Mouse (Mus musculus) macrophage (primary cell): Measurements from ENCODE around the gene Fam222a. TPM values are rescaled to one million over a fixed set of nuclear protein-coding genes. Genes with fewer than 3 reads are reported as not detected.

Experiments
- H3K27ac ChIP-seq: fragments of 350-480 bp; formaldehyde crosslinking; 2 replicates; pipeline ENCODE4 v1.9.0; 2021
- H3K36me3 ChIP-seq: fragments of 350-480 bp; formaldehyde crosslinking; 2 replicates; pipeline ENCODE4 v1.9.0; 2021; ENCODE audit errors: inconsistent target
- H3K4me3 ChIP-seq: fragments of 350-480 bp; formaldehyde crosslinking; 2 replicates; pipeline ENCODE4 v1.9.0; 2021; ENCODE audit errors: inconsistent target
- H3K79me2 ChIP-seq: fragments of 350-480 bp; formaldehyde crosslinking; 2 replicates; pipeline ENCODE4 v1.9.0; 2021; ENCODE audit errors: inconsistent target
- WGBS: methylation state at CpG from one replicate; pipeline ENCODE4 v1.1.7; 2026; ENCODE audit warnings: inconsistent platforms; ENCODE audit not compliant: missing documents; 5-methylcytosine and 5-hydroxymethylcytosine counted together
- polyA plus RNA-seq: library from polyadenylated mRNA; stranded (reverse); fragments of 250-400 nt; gene quantifications from 3 replicates; pipeline ENCODE4 v1.2.4, GENCODE M21; 2018; ENCODE audit warnings: inconsistent platforms
- total RNA-seq, 78 experiments: library from RNA; depleted of rRNA; stranded (reverse); fragments of 250-400 nt; gene quantifications; 1 replicate in 9 of 78; 2 replicates in 24 of 78; 3 replicates in 43 of 78; 4 replicates in 2 of 78; pipeline ENCODE4 v1.2.4; 2018; ENCODE audit warnings: inconsistent platforms in 56 of 78

Fam222a gene
- total RNA-seq (2018; cell fraction: chromatin; rRNA removed), result 1 to 10 TPM in 7 of 26 experiments, under 1 TPM in 6, not detected in 13; 0.26 to 3.3 (median 1.0) TPM
- total RNA-seq (2018; cell fraction: cytosol; rRNA removed), result 1 to 10 TPM in 11 of 26 experiments, under 1 TPM in 14, not detected in 1; 0.04 to 2.1 (median 0.89) TPM
- 1 to 10 TPM in 7 of 26 experiments, under 1 TPM in 15, not detected in 4; 0.16 to 4.6 (median 0.68) TPM for total RNA-seq (2018; cell fraction: nucleus; rRNA removed)
- 0.33 to 1.2 TPM (median 0.96 TPM) in 3 replicates for polyA plus RNA-seq

- WGBS, result under 1% methylated on average over 63 of the region's 72 CpGs
- Histone ChIP-seq H3K27ac (no peak within 1 kb of the TSS), H3K4me3 (no peak within 1 kb of the TSS; the same call in 1 of the 2 replicates), H3K79me2 (no peaks in the 10 kb centered on the region), H3K36me3 (no peaks in the 10 kb centered on the region)
Observed at GRCm38 (mm10) chr5:114567565-114568197, at the start of gene Fam222a. TSS of gene Fam222a (plus strand) at chr5:114568016.

GRCm38 (mm10) chr5:114528355-114528754, 39.5 kb upstream of the Fam222a start:
- no peak overlapping the region for H3K27ac ChIP-seq
- no peaks in the 10 kb centered on the region for H3K36me3 ChIP-seq
- H3K4me3 ChIP-seq, result no peak overlapping the region
- no peaks in the 10 kb centered on the region for H3K79me2 ChIP-seq
- 81% methylated on average over 6 of the region's 6 CpGs for WGBS

GRCm38 (mm10) chr5:114530337-114530736, 37.5 kb upstream of the Fam222a start:
- H3K4me3 ChIP-seq, result no peak overlapping the region
- no peaks in the 10 kb centered on the region for H3K79me2 ChIP-seq
- 80% methylated on average over 6 of the region's 6 CpGs for WGBS
- no peaks in the 10 kb centered on the region for H3K36me3 ChIP-seq
- no peak overlapping the region for H3K27ac ChIP-seq

GRCm38 (mm10) chr5:114532055-114532454, 35.8 kb upstream of the Fam222a start:
- H3K27ac ChIP-seq, result no peak overlapping the region
- no peaks in the 10 kb centered on the region for H3K36me3 ChIP-seq
- no peak overlapping the region for H3K4me3 ChIP-seq
- WGBS, result 74% methylated on average over 6 of the region's 6 CpGs
- no peaks in the 10 kb centered on the region for H3K79me2 ChIP-seq

- 14% methylated on average over 26 of the region's 26 CpGs for WGBS
- no peaks in the 10 kb centered on the region for H3K79me2 ChIP-seq
- H3K4me3 ChIP-seq, result no peak overlapping the region
- no peak overlapping the region for H3K27ac ChIP-seq
- no peaks in the 10 kb centered on the region for H3K36me3 ChIP-seq
Observed at GRCm38 (mm10) chr5:114537308-114538020, 30.4 kb upstream of the Fam222a start.

GRCm38 (mm10) chr5:114538021-114538405, 29.8 kb upstream of the Fam222a start:
- Histone ChIP-seq H3K4me3 (no peak overlapping the region), H3K27ac (no peak overlapping the region), H3K36me3 (no peaks in the 10 kb centered on the region), H3K79me2 (no peaks in the 10 kb centered on the region)
- WGBS, result 16% methylated on average over 8 of the region's 8 CpGs

- no peak overlapping the region for H3K27ac ChIP-seq
- no peaks in the 10 kb centered on the region for H3K36me3 ChIP-seq
- H3K4me3 ChIP-seq, result no peak overlapping the region
- 75% methylated on average over 4 of the region's 4 CpGs for WGBS
- H3K79me2 ChIP-seq, result no peaks in the 10 kb centered on the region
Observed at GRCm38 (mm10) chr5:114538752-114539151, 29.1 kb upstream of the Fam222a start.

GRCm38 (mm10) chr5:114539766-114540165, 28.1 kb upstream of the Fam222a start:
- Histone ChIP-seq H3K79me2 (no peaks in the 10 kb centered on the region), H3K27ac (no peak overlapping the region), H3K36me3 (no peaks in the 10 kb centered on the region), H3K4me3 (no peak overlapping the region)
- WGBS, result 94% methylated on average over 6 of the region's 6 CpGs

- Histone ChIP-seq H3K36me3 (no peaks in the 10 kb centered on the region), H3K79me2 (no peaks in the 10 kb centered on the region), H3K27ac (no peak overlapping the region), H3K4me3 (no peak overlapping the region)
- WGBS, result 65% methylated on average over 15 of the region's 15 CpGs
Observed at GRCm38 (mm10) chr5:114541656-114542445, 26.0 kb upstream of the Fam222a start.

- WGBS, result 96% methylated on average over 6 of the region's 6 CpGs
- Histone ChIP-seq H3K27ac (no peak overlapping the region), H3K4me3 (no peak overlapping the region), H3K79me2 (no peaks in the 10 kb centered on the region), H3K36me3 (no peaks in the 10 kb centered on the region)
Observed at GRCm38 (mm10) chr5:114543656-114544055, 24.2 kb upstream of the Fam222a start.

GRCm38 (mm10) chr5:114544205-114544604, 23.6 kb upstream of the Fam222a start:
- 90% methylated on average over 4 of the region's 4 CpGs for WGBS
- no peak overlapping the region for H3K4me3 ChIP-seq
- no peaks in the 10 kb centered on the region for H3K36me3 ChIP-seq
- H3K79me2 ChIP-seq, result no peaks in the 10 kb centered on the region
- no peak overlapping the region for H3K27ac ChIP-seq

- 93% methylated on average over 9 of the region's 9 CpGs for WGBS
- H3K79me2 ChIP-seq, result no peaks in the 10 kb centered on the region
- H3K27ac ChIP-seq, result no peak overlapping the region
- H3K4me3 ChIP-seq, result no peak overlapping the region
- no peaks in the 10 kb centered on the region for H3K36me3 ChIP-seq
Observed at GRCm38 (mm10) chr5:114545076-114545475, 22.7 kb upstream of the Fam222a start.

GRCm38 (mm10) chr5:114548976-114549375, 18.8 kb upstream of the Fam222a start:
- no peak overlapping the region for H3K27ac ChIP-seq
- H3K36me3 ChIP-seq, result no peaks in the 10 kb centered on the region
- H3K79me2 ChIP-seq, result no peaks in the 10 kb centered on the region
- H3K4me3 ChIP-seq, result no peak overlapping the region
- WGBS, result 86% methylated on average over 10 of the region's 10 CpGs

- Histone ChIP-seq H3K4me3 (no peak overlapping the region), H3K36me3 (no peaks in the 10 kb centered on the region), H3K27ac (no peak overlapping the region), H3K79me2 (no peaks in the 10 kb centered on the region)
- 64% methylated on average over 2 of the region's 3 CpGs for WGBS
Observed at GRCm38 (mm10) chr5:114549770-114550169, 18.0 kb upstream of the Fam222a start.
